Mouse (Mus musculus): ENCODE data around the gene Epha2. TPM values are rescaled to one million over a fixed set of nuclear protein-coding genes. Genes with fewer than 3 reads are reported as not detected.

The Epha2 gene
- polyA plus RNA-seq, 1 experiment from 2014 or later = 1.7 TPM

DNA sequence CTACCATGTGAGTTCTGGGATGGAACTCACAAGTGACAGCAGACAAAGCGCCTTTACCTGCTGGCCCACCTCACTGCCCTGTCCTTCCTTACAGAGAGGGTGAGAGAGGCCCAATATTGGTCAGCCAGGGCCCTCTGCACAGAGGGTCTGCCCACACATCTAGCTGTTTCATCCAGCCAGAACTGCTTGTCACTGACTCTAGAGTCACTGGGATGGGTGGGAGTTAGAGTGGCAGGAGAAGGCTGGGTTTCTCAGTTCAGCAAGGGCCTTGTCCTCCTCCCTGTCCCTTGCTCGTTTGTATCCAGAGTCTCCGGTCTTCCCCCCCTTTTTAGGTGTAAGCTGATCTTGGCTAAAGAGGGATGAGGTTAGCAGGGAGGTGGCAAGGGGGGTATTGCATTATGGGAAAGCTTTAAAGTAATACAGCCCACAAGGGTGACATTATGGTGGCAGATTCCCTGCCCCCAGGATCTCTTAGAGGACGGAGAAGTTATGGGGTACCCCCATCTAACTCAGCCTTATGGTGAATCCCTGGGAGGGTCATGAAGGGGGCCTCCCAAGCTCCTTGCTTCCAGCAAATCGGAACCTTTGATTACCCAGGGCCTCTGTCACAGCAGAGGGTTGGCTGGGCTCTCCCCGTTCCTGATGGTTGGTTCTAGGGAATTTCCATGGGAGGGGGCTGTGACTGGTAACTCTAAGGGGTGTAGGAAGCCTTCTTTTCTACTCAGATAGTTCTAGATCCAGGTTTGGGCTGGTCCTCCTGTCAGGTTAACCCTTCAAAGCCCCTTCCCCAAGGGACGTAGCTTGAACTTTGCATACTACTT lies 2.6 kb downstream of the Epha2 start:
- H3K36me3 ChIP-seq (ENCODE audit: control insufficient read depth, insufficient read depth, low read length) = no peaks in the 10 kb centered on the region
- 39% methylated on average over 7 of the region's 7 CpGs for WGBS
- H3K4me3 ChIP-seq (replicated peaks; ENCODE audit: low read depth, low read length) = peak overlapping the region; percentile 42; the same call in 1 of the 2 replicates
- H3K27ac ChIP-seq (replicated peaks; ENCODE audit: low read depth, low read length) = no peak overlapping the region
- ATAC-seq (ENCODE audit: low FRiP score, low TSS enrichment) (no peak), DNase-seq (no peak)
- H3K27me3 ChIP-seq (ENCODE audit: control insufficient read depth, insufficient read depth, low read length) = peaks cover 15% of the 10 kb centered on the region; the same call in 1 of the 2 replicates
- peaks cover 23% of the 10 kb centered on the region for H3K4me1 ChIP-seq (ENCODE audit: control insufficient read depth, insufficient read depth, low read length)
- peak overlapping the region; percentile 95 for H3K4me2 ChIP-seq (ENCODE audit: low read length)
- no peaks in the 10 kb centered on the region for H3K9me3 ChIP-seq (ENCODE audit: control insufficient read depth, low read length)
- H3K9ac ChIP-seq (replicated peaks; ENCODE audit: low read length) = no peak overlapping the region; the same call in 1 of the 2 replicates

DNA sequence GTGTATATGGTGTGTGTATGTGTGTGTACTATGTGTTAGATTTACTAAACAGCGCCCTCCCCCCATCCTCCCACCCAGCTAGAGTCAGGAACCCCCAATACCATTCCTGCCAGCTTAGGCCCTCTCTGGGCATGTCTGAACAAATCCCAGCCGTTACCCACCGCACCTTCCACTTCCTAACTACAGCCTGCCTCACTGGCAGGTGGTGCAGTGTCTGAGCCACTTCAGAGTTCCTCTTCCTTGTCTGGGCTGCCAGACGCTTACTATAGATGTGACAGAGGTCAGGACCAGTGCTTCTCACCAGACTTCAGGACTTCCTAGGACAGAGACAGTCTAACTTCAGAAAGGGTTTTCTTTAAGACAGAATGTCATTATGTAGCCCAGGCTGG lies 3.2 kb downstream of the Epha2 start:
- H3K27ac ChIP-seq (replicated peaks; ENCODE audit: low read depth, low read length) = no peak overlapping the region
- H3K27me3 ChIP-seq (ENCODE audit: control insufficient read depth, insufficient read depth, low read length) = peaks cover 15% of the 10 kb centered on the region; the same call in 1 of the 2 replicates
- no peaks in the 10 kb centered on the region for H3K9me3 ChIP-seq (ENCODE audit: control insufficient read depth, low read length)
- DNase-seq (no peak), ATAC-seq (ENCODE audit: low FRiP score, low TSS enrichment) (no peak)
- WGBS = 74% methylated on average over 4 of the region's 4 CpGs
- peaks cover 23% of the 10 kb centered on the region for H3K4me1 ChIP-seq (ENCODE audit: control insufficient read depth, insufficient read depth, low read length)
- peak overlapping the region; percentile 95 for H3K4me2 ChIP-seq (ENCODE audit: low read length)
- H3K9ac ChIP-seq (replicated peaks; ENCODE audit: low read length) = no peak overlapping the region; the same call in 1 of the 2 replicates
- H3K36me3 ChIP-seq (ENCODE audit: control insufficient read depth, insufficient read depth, low read length) = no peaks in the 10 kb centered on the region
- no peak overlapping the region for H3K4me3 ChIP-seq (replicated peaks; ENCODE audit: low read depth, low read length)

DNA sequence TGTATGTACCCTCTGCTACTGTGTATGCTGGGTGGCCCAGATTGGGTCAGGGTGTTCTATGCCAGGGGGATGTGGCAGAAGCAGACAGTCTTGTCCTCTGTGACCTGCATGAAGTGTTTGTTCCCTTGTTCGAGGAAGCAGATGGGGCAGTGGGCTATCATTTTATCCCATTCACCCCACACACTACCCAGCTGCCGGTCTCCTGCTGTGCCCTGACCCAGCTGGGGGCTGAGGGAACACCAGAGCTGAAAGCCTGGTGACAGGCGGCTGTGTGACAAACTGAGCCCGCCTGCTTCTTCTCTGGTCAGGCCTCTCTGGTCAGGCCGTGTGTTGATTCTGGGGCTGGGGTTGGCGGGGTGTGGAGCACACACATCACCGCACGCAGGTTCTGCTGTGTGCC lies 5.0 kb downstream of the Epha2 start:
- H3K36me3 ChIP-seq (ENCODE audit: control insufficient read depth, insufficient read depth, low read length) = no peaks in the 10 kb centered on the region
- DNase-seq = no peak
- H3K4me2 ChIP-seq (ENCODE audit: low read length) = peak overlapping the region; percentile 27
- no peak overlapping the region for H3K9ac ChIP-seq (replicated peaks; ENCODE audit: low read length)
- peak overlapping the region; percentile 17; the same call in 1 of the 2 replicates for H3K27ac ChIP-seq (replicated peaks; ENCODE audit: low read depth, low read length)
- H3K4me1 ChIP-seq (ENCODE audit: control insufficient read depth, insufficient read depth, low read length) = peaks cover 38% of the 10 kb centered on the region
- H3K4me3 ChIP-seq (replicated peaks; ENCODE audit: low read depth, low read length) = no peak overlapping the region
- H3K27me3 ChIP-seq (ENCODE audit: control insufficient read depth, insufficient read depth, low read length) = peaks cover 12% of the 10 kb centered on the region; the same call in 1 of the 2 replicates
- no peaks in the 10 kb centered on the region for H3K9me3 ChIP-seq (ENCODE audit: control insufficient read depth, low read length)
- 14% methylated on average over 8 of the region's 8 CpGs for WGBS
- ATAC-seq (ENCODE audit: low FRiP score, low TSS enrichment) = no peak

DNA sequence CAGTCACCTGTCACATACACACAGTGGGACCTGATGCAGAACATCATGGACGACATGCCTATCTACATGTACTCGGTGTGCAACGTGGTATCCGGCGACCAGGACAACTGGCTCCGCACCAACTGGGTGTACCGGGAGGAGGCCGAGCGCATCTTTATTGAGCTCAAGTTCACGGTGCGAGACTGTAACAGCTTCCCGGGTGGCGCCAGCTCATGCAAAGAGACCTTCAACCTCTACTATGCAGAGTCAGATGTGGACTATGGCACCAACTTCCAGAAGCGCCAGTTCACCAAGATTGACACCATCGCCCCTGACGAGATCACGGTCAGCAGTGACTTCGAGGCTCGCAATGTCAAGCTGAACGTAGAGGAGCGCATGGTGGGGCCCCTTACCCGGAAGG lies 7.3 kb downstream of the Epha2 start:
- H3K9me3 ChIP-seq (ENCODE audit: control insufficient read depth, low read length) = no peaks in the 10 kb centered on the region
- H3K4me3 ChIP-seq (replicated peaks; ENCODE audit: low read depth, low read length) = no peak overlapping the region
- H3K4me1 ChIP-seq (ENCODE audit: control insufficient read depth, insufficient read depth, low read length) = peaks cover 42% of the 10 kb centered on the region
- H3K27ac ChIP-seq (replicated peaks; ENCODE audit: low read depth, low read length) = no peak overlapping the region
- DNase-seq (no peak), ATAC-seq (ENCODE audit: low FRiP score, low TSS enrichment) (no peak)
- no peaks in the 10 kb centered on the region for H3K27me3 ChIP-seq (ENCODE audit: control insufficient read depth, insufficient read depth, low read length)
- no peak overlapping the region for H3K9ac ChIP-seq (replicated peaks; ENCODE audit: low read length)
- 94% methylated on average over 22 of the region's 22 CpGs for WGBS
- no peak overlapping the region for H3K4me2 ChIP-seq (ENCODE audit: low read length)
- no peaks in the 10 kb centered on the region for H3K36me3 ChIP-seq (ENCODE audit: control insufficient read depth, insufficient read depth, low read length)

DNA sequence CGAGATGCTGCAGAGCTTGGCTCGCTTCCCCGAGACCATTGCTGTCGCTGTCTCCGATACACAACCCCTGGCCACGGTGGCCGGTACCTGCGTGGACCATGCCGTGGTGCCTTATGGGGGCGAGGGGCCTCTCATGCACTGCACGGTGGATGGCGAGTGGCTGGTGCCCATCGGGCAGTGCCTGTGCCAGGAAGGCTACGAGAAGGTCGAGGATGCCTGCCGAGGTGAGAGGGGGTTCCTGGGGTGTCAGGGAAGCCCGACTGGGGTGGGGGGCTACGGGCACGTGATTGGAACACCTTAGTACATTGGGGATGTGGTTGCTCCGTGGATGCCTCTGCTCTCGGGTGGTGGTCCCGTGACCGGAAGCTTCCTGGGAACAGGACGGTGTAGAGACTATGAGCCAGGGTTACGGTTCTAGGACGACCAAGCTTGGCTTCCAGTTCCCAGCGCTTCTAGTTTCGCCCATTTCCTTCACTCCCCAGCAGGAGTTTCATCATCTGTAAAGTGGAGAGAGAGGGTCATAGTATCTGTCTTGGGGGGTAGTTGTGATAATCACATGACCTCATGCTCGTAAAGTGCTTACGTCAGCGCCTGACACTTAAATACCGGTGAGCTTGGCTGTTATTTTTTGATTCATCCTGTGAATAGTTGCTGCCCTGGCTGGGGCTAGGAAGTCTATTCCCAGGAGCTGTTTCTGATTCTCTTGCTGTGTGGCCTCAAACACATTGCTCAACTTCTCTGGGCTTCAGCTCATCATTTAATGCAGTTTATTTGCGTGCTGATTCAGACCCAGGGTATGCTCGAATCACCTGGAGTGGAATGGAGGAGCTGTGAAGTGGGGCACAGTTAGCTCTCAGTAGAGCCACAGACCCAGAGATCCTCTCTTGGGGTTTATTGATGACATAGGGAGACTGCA lies 8.1 kb downstream of the Epha2 start:
- 93% methylated on average over 34 of the region's 34 CpGs for WGBS
- DNase-seq = no peak

DNA sequence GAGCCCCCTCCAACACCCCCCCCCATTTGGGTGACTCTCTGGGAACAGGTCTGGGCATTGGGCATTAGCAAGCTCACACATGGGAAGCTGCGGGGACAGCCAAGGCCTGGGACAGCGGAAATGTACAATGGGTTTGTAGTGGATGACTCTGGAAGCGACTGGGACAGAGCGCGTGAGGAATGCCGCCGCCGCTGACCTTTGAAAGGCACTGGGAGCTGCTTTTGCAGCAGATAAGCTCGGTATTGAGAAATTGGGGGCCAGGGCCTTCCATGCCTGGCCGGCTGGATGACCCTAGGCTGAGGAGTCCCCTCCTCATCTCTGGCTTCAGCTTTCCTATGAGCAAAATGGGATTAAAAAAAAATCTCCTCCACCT lies 8.7 kb downstream of the Epha2 start:
- ATAC-seq (ENCODE audit: low FRiP score, low TSS enrichment) (no peak), DNase-seq (no peak)
- 15% methylated on average over 10 of the region's 10 CpGs for WGBS
- Histone ChIP-seq H3K27me3 (ENCODE audit: control insufficient read depth, insufficient read depth, low read length) (no peaks in the 10 kb centered on the region), H3K4me3 (replicated peaks; ENCODE audit: low read depth, low read length) (no peak overlapping the region), H3K4me1 (ENCODE audit: control insufficient read depth, insufficient read depth, low read length) (peaks cover 47% of the 10 kb centered on the region), H3K9me3 (ENCODE audit: control insufficient read depth, low read length) (no peaks in the 10 kb centered on the region), H3K9ac (replicated peaks; ENCODE audit: low read length) (no peak overlapping the region), H3K36me3 (ENCODE audit: control insufficient read depth, insufficient read depth, low read length) (no peaks in the 10 kb centered on the region), H3K27ac (replicated peaks; ENCODE audit: low read depth, low read length) (no peak overlapping the region), H3K4me2 (ENCODE audit: low read length) (peak overlapping the region; percentile 24; the same call in 1 of the 2 replicates)

More for the DNA sequence above, 8.1 kb downstream of the Epha2 start:
- Histone ChIP-seq H3K9ac (replicated peaks; ENCODE audit: low read length) (no peak overlapping the region), H3K4me1 (ENCODE audit: control insufficient read depth, insufficient read depth, low read length) (peaks cover 47% of the 10 kb centered on the region), H3K27ac (replicated peaks; ENCODE audit: low read depth, low read length) (no peak overlapping the region), H3K4me3 (replicated peaks; ENCODE audit: low read depth, low read length) (no peak overlapping the region), H3K36me3 (ENCODE audit: control insufficient read depth, insufficient read depth, low read length) (no peaks in the 10 kb centered on the region), H3K9me3 (ENCODE audit: control insufficient read depth, low read length) (no peaks in the 10 kb centered on the region), H3K27me3 (ENCODE audit: control insufficient read depth, insufficient read depth, low read length) (no peaks in the 10 kb centered on the region), H3K4me2 (ENCODE audit: low read length) (no peak overlapping the region)
- ATAC-seq (ENCODE audit: low FRiP score, low TSS enrichment) = no peak

DNA sequence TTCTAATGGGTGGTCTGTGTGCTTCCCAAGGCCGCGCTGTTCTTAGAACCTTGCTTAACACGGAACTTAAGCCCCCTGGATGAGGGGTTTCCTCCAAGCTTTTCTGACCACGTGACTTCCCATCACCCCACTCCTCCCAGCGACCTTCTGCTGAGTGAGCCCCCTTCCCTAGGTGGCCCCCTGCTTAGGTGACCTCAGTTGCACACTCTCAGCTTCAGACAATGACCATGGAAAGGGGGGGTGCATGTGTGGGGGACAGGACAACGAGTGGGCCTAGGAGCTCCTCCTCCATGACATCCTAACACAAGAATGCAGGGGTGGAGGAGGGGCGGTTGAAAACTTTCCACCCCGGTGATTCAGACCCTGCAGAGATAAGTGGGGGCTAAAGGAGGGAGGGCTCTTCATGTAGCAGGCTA lies 9.2 kb downstream of the Epha2 start:
- Histone ChIP-seq H3K4me3 (replicated peaks; ENCODE audit: low read depth, low read length) (no peak overlapping the region), H3K4me1 (ENCODE audit: control insufficient read depth, insufficient read depth, low read length) (peaks cover 47% of the 10 kb centered on the region), H3K9me3 (ENCODE audit: control insufficient read depth, low read length) (no peaks in the 10 kb centered on the region), H3K9ac (replicated peaks; ENCODE audit: low read length) (no peak overlapping the region), H3K27me3 (ENCODE audit: control insufficient read depth, insufficient read depth, low read length) (no peaks in the 10 kb centered on the region), H3K27ac (replicated peaks; ENCODE audit: low read depth, low read length) (no peak overlapping the region), H3K4me2 (ENCODE audit: low read length) (no peak overlapping the region), H3K36me3 (ENCODE audit: control insufficient read depth, insufficient read depth, low read length) (no peaks in the 10 kb centered on the region)
- peak; percentile 31; the same call in 1 of the 2 replicates for ATAC-seq (ENCODE audit: low FRiP score, low TSS enrichment)
- WGBS = 3% methylated on average over 8 of the region's 8 CpGs
- no peak for DNase-seq

DNA sequence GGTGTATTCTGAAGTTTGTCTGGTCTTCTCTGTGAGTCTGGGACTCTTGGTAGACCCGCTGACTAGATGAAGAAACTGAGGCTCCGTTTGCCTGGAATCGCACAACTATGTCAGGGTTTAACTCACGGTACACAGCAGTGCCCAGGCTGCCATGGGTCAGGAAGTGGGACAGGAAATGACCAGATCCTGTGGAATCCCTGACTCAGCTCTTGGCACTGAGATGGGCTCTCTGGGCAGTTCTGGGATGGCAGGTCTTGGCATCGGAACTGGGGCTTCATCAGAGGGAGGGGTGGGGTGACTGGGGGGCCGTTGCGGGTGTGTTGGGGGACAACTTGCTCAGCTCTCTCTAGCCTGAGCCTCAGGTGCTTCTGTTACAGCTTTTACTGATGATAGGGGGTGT lies 10.0 kb downstream of the Epha2 start:
- H3K36me3 ChIP-seq (ENCODE audit: control insufficient read depth, insufficient read depth, low read length) = no peaks in the 10 kb centered on the region
- WGBS = 79% methylated on average over 7 of the region's 7 CpGs
- H3K4me1 ChIP-seq (ENCODE audit: control insufficient read depth, insufficient read depth, low read length) = peaks cover 42% of the 10 kb centered on the region
- H3K9ac ChIP-seq (replicated peaks; ENCODE audit: low read length) = no peak overlapping the region
- no peak overlapping the region for H3K4me3 ChIP-seq (replicated peaks; ENCODE audit: low read depth, low read length)
- ATAC-seq (ENCODE audit: low FRiP score, low TSS enrichment) = no peak
- no peak overlapping the region for H3K27ac ChIP-seq (replicated peaks; ENCODE audit: low read depth, low read length)
- H3K4me2 ChIP-seq (ENCODE audit: low read length) = no peak overlapping the region
- H3K9me3 ChIP-seq (ENCODE audit: control insufficient read depth, low read length) = no peaks in the 10 kb centered on the region
- H3K27me3 ChIP-seq (ENCODE audit: control insufficient read depth, insufficient read depth, low read length) = no peaks in the 10 kb centered on the region
- DNase-seq = no peak

Data from midbrain, embryonic 14.5 days (tissue).